Mouse (Mus musculus) cerebral cortex, adult 2 months (tissue): ENCODE results near the gene Aqp9.

Experiments
- WGBS: fragments of 180-500 bp; shearing (Covaris S2); methylation state at CpG from one replicate; pipeline ENCODE4 v1.1.7; 2018; 5-methylcytosine and 5-hydroxymethylcytosine counted together

The Aqp9 gene

DNA sequence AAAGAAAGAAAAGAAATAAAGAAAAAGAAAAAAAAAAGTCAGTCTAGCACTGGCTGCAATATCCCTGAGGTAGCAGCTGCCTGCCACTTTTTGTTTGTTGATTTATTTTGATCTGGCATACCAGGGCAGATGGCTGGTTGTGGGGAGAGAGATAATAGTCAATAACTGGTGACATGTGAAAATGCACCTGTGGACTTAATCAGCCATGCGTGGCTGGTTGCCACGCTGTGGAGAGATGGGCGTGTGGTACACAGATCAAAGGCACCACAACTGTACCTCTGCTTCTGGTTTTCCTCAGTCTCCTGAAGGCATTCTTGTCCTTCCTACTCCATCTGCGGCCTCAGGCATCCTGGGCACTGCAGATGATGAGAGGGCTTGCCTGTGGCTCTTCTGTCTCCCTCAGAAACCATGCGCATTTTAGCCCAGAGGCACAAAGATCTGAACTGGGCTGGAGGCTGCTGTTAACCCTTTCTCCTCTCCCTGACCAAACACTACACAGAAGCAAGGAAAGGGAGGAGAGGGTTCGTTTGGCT lies 103.1 kb downstream of the Aqp9 start:
- 87% methylated on average over 6 of the region's 6 CpGs for WGBS

DNA sequence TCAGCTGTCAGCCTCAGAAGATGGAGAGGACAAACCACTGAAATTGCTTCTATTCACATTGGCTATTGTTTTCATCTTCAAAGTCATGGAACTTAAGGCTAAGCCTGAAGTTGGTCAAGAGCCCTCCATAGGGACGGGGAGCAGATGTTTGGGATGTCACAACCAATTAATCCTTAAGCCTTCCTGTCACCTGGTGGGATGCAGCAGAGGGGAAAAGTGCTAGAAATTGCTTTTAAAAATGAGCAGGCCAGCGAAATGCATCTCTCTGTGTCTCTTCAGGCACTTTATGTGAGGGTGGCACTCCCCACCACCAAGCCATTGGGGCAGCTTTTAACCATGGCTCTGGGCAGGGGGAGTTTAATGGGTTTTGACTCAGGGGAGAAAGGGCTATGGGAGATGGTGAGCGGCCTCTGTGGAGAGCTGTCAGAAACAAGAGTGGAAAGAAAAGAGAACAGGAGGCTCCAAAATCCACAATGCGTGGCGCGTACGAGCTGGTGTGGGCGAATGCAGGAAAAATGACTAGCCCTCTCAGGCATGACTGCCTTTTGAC lies 104.1 kb downstream of the Aqp9 start:
- 88% methylated on average over 8 of the region's 8 CpGs for WGBS

DNA sequence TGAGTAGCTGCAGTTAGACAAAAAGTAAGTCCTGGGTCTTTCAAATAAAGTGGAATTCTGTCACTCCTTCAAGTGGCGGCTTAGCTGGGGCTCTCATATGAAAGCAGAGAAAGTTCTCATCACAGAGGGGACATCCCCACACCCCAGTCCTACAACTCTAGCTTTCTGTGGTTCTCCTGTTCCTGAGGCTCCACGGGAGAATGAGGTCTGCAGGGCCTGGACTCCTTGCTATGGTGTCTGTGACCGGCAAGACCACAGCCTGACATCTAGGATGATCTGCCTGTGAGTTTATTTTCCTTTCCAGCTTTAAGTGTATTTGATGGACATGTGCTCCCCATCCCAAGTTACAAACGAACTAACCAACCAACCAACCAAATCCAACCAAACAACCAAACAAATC lies 105.5 kb downstream of the Aqp9 start:
- WGBS: 89% methylated on average over 4 of the region's 4 CpGs
